Mouse (Mus musculus) olfactory bulb, adult 2 months (tissue): Measurements from ENCODE around the gene Bglap2. TPM values are rescaled to one million over a fixed set of nuclear protein-coding genes. Genes with fewer than 3 reads are reported as not detected.
A peak's percentile ranks its signal among the peaks of the same experiment; 100 is the strongest.

ENCODE experiments used
- H3K27ac ChIP-seq: fragments of 200-500 bp; 2 replicates; pipeline ENCODE4 v1.5.1; 2012; ENCODE audit warnings: low read depth, low read length; ENCODE audit not compliant: insufficient read depth
- H3K4me1 ChIP-seq: fragments of 200-500 bp; 2 replicates; pipeline ENCODE4 v1.6.1; 2012; ENCODE audit warnings: low read length; ENCODE audit not compliant: control insufficient read depth, insufficient read depth
- H3K4me3 ChIP-seq: fragments of 200-500 bp; 2 replicates; pipeline ENCODE4 v1.5.1; 2012; ENCODE audit warnings: mild to moderate bottlenecking, low read depth, low read length, moderate library complexity; ENCODE audit not compliant: insufficient read depth
- CTCF ChIP-seq: fragments of 200-500 bp; IDR thresholded peaks from 2 replicates; pipeline ENCODE4 v1.5.1; 2012; ENCODE audit warnings: low read depth, mild to moderate bottlenecking, low read length, moderate library complexity; ENCODE audit not compliant: insufficient read depth
- POLR2A ChIP-seq: fragments of 200-500 bp; IDR thresholded peaks from 2 replicates; pipeline ENCODE4 v1.6.1; 2012; ENCODE audit warnings: mild to moderate bottlenecking, low read depth, low read length, moderate library complexity; ENCODE audit not compliant: insufficient read depth
- WGBS: fragments of 180-500 bp; shearing (Covaris S2); methylation state at CpG from one replicate; pipeline ENCODE4 v1.1.7; 2018; 5-methylcytosine and 5-hydroxymethylcytosine counted together
- polyA plus RNA-seq: library from polyadenylated mRNA; stranded (reverse); fragments of >200 nt; gene quantifications from 2 replicates; pipeline ENCODE4 v1.2.4, GENCODE M21; 2012; ENCODE audit warnings: low replicate concordance; ENCODE audit not compliant: missing spikeins, insufficient read depth, insufficient read length

Gene Bglap2
- polyA plus RNA-seq, 1 experiment, result not detected

- 87% methylated on average over 11 of the region's 11 CpGs for WGBS
- no peak overlapping the region for H3K4me3 ChIP-seq
- peaks cover 15% of the 10 kb centered on the region for H3K4me1 ChIP-seq
- H3K27ac ChIP-seq, result no peak overlapping the region
- TF ChIP-seq POLR2A (no peak), CTCF (no peak)
Observed at GRCm38 (mm10) chr3:88412636-88413035, 34.1 kb upstream of the Bglap2 start.

- Histone ChIP-seq H3K4me3 (no peak overlapping the region), H3K4me1 (peaks cover 12% of the 10 kb centered on the region), H3K27ac (no peak overlapping the region)
- 90% methylated on average over 4 of the region's 4 CpGs for WGBS
- TF ChIP-seq POLR2A (no peak), CTCF (no peak)
Observed at GRCm38 (mm10) chr3:88411681-88412080, 33.2 kb upstream of the Bglap2 start.

DNA sequence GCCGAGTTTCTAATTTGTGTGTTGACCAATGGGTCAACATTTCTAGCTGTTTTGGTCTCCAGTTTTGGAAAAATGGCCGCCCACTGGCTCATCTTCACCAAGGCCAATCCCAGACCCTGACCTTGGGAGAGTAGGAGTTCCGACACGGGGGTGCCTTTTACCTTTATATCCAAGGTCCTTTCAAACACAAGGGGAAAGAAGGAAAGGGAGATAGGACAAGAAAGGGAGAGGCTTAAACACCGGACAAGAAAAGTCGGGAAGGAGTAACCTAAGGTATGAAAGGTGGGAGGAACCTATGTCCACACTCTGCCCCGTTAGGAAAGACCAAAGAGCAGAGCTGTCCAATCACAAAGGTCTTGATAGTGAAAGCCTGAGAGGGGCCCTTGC is 32.1 kb upstream of the Bglap2 start:
- Histone ChIP-seq H3K4me1 (peaks cover 7% of the 10 kb centered on the region), H3K4me3 (no peak overlapping the region), H3K27ac (peak overlapping the region; percentile 34)
- 24% methylated on average over 7 of the region's 7 CpGs for WGBS
- TF ChIP-seq CTCF (no peak), POLR2A (no peak)

GRCm38 (mm10) chr3:88409741-88410644 is 31.5 kb upstream of the Bglap2 start, which contains the start of gene Pmf1:
Gene Pmf1 (minus strand): TSS chr3:88410331.
- under 1% methylated on average over 54 of the region's 54 CpGs for WGBS
- TF ChIP-seq CTCF, result 0 out of 2 replicates have a peak, but pooled peaks have one; percentile 10
- peak; percentile 97 for TF ChIP-seq POLR2A
- Histone ChIP-seq H3K4me3 (peak within 1 kb of the TSS; percentile 87), H3K27ac (peak within 1 kb of the TSS; percentile 98), H3K4me1 (peaks cover 6% of the 10 kb centered on the region; the same call in 1 of the 2 replicates)

DNA sequence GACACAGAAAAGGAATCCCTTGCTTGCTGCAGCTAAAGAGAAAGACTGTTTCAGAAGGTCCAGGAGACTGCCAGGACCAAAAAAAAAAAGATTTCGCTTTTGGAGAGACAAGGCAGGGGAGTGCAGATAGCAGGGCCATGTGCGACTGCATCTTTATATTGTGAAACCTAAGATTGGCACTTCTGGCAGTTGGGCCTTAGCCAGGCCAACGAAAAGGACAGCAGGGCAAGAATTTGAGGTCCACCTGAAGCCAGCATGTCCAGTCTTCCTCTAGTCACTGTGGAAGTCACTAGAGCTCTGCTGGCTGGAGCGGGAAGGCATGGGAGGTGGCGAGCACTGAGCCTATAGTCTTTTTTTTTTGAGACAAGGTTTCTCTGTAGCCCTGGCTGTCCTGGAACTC is 30.5 kb upstream of the Bglap2 start:
- Histone ChIP-seq H3K4me1 (peaks cover 6% of the 10 kb centered on the region; the same call in 1 of the 2 replicates), H3K4me3 (no peak overlapping the region), H3K27ac (no peak overlapping the region)
- TF ChIP-seq CTCF (no peak), POLR2A (no peak)
- WGBS, result 60% methylated on average over 5 of the region's 5 CpGs

GRCm38 (mm10) chr3:88407529-88407928 is 29.0 kb upstream of the Bglap2 start:
- no peak overlapping the region for H3K4me3 ChIP-seq
- H3K4me1 ChIP-seq, result peaks cover 6% of the 10 kb centered on the region; the same call in 1 of the 2 replicates
- no peak overlapping the region for H3K27ac ChIP-seq
- 56% methylated on average over 7 of the region's 7 CpGs for WGBS
- TF ChIP-seq POLR2A (no peak), CTCF (no peak)

- Histone ChIP-seq H3K27ac (no peak overlapping the region), H3K4me3 (no peak overlapping the region), H3K4me1 (peaks cover 6% of the 10 kb centered on the region; the same call in 1 of the 2 replicates)
- WGBS, result 0% methylated on average over 2 of the region's 2 CpGs
- TF ChIP-seq POLR2A (no peak), CTCF (no peak)
Observed at GRCm38 (mm10) chr3:88407090-88407489, 28.6 kb upstream of the Bglap2 start.

- Histone ChIP-seq H3K4me1 (no peaks in the 10 kb centered on the region), H3K27ac (no peak overlapping the region), H3K4me3 (no peak overlapping the region)
- 92% methylated on average over 10 of the region's 10 CpGs for WGBS
- no peak for TF ChIP-seq POLR2A
- no peak for TF ChIP-seq CTCF
Observed at GRCm38 (mm10) chr3:88403522-88404230, 25.2 kb upstream of the Bglap2 start.

DNA sequence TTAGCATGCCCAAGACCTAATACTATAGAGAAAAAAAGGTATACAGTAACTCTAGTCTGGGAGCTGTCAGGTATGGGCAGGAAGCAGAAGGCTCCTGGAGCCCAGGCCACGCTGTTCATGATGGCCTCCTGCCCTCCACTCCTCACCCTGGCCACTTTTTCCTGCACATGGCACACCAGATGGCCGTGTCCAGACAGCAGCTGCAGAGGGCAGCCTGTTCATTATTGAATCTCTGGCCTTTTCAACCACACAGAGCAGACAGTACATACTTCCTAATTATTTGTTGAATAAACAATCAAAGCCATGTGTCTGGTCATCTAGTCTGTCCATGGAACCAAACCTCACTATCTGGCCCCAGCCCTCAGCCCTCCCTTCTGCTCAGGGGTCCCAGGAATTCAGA is 20.2 kb upstream of the Bglap2 start:
- Histone ChIP-seq H3K4me1 (peaks cover 7% of the 10 kb centered on the region; the same call in 1 of the 2 replicates), H3K27ac (no peak overlapping the region), H3K4me3 (no peak overlapping the region)
- TF ChIP-seq CTCF (no peak), POLR2A (no peak)
- 65% methylated on average over 2 of the region's 2 CpGs for WGBS
